Mouse (Mus musculus) cortical plate, adult 2 months (tissue): ENCODE results near the gene Sptbn4. TPM values are rescaled to one million over a fixed set of nuclear protein-coding genes. Genes with fewer than 3 reads are reported as not detected.

Source experiments
- H3K27ac ChIP-seq: fragments of 200-500 bp; 2 replicates; pipeline ENCODE4 v1.5.1; 2012; ENCODE audit warnings: low read length, control low read depth, inconsistent platforms; ENCODE audit not compliant: insufficient read depth
- H3K4me1 ChIP-seq: fragments of 200-500 bp; 2 replicates; pipeline ENCODE4 v1.6.1; 2011; ENCODE audit warnings: low read length; ENCODE audit not compliant: control insufficient read depth, insufficient read depth
- H3K4me3 ChIP-seq: fragments of 200-500 bp; 2 replicates; pipeline ENCODE4 v1.5.1; 2011; ENCODE audit warnings: mild to moderate bottlenecking, low read length, control low read depth; ENCODE audit not compliant: insufficient read depth
- CTCF ChIP-seq: fragments of 200-500 bp; IDR thresholded peaks from 2 replicates; pipeline ENCODE4 v1.5.1; 2011; ENCODE audit warnings: mild to moderate bottlenecking, control low read depth, low read length; ENCODE audit not compliant: insufficient read depth; ENCODE audit errors: extremely low read depth
- POLR2A ChIP-seq: fragments of 200-500 bp; IDR thresholded peaks from 2 replicates; pipeline ENCODE4 v1.6.1; 2011; ENCODE audit warnings: mild to moderate bottlenecking, low read length, control low read depth; ENCODE audit not compliant: insufficient read depth; ENCODE audit errors: extremely low read depth
- polyA plus RNA-seq: library from polyadenylated mRNA; depleted of rRNA; stranded (reverse); fragments of >200 nt; gene quantifications from 2 replicates; pipeline ENCODE4 v1.2.3, GENCODE M21; 2012; rRNA removed

Sptbn4 gene
- polyA plus RNA-seq, 1 experiment: 149 TPM

DNA sequence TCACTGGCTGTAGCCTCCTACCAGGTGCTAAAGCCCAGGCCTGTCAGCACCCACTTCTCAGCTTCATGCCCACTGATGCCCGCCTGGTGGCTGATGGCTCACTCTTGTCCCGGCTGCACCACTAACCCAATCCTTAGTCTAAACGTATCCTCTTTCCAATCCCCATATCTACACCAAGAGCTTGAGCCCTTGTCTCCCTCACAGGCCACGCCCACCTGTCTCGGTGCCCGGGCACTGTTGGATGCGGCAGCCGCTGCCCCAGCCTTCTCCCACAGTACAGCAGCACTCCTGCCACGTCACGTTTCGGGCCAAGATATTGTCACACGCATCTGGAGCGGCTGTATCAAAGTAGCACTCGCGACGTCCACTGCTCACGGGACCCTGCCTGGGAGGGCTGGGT lies 137.2 kb downstream of the Sptbn4 start:
- TF ChIP-seq POLR2A (no peak), CTCF (no peak)
- Histone ChIP-seq H3K4me3 (no peak overlapping the region), H3K4me1 (no peaks in the 10 kb centered on the region), H3K27ac (no peak overlapping the region)

- TF ChIP-seq CTCF: no peak
- no peak for TF ChIP-seq POLR2A
- Histone ChIP-seq H3K4me3 (no peak overlapping the region), H3K27ac (no peak overlapping the region), H3K4me1 (no peaks in the 10 kb centered on the region)
Observed at GRCm38 (mm10) chr7:27309832-27310231, 137.7 kb downstream of the Sptbn4 start.

- no peak for TF ChIP-seq POLR2A
- TF ChIP-seq CTCF: no peak
- Histone ChIP-seq H3K4me3 (no peak overlapping the region), H3K4me1 (no peaks in the 10 kb centered on the region), H3K27ac (no peak overlapping the region)
Observed at GRCm38 (mm10) chr7:27308821-27309549, 138.5 kb downstream of the Sptbn4 start.

DNA sequence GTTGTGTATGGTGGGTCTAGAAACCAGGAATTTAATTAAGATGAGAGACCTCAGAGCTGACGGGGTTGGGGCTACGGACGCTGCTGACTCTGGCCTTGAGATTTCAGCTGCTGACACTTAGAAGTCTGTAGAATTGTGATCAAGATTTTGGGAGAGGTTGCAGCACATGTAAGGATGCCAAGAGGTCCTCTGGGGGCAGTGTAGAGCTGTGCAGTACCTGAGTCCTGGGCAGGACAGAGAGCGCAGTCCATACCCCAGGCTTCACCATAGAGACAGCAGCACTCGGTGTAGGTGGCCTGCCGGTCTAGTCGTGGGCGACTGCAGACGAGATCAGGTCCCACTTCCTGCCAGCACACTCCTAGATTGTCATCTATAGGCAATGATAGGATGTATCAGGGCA lies 139.9 kb downstream of the Sptbn4 start:
- Histone ChIP-seq H3K4me3 (no peak overlapping the region), H3K4me1 (no peaks in the 10 kb centered on the region), H3K27ac (no peak overlapping the region)
- TF ChIP-seq CTCF (no peak), POLR2A (no peak)

Other genes starting within 250 kb of the Sptbn4 start
- 5.8 and 6.8 TPM in 2 replicates for gene Itpkc, start 219.0 kb downstream of the Sptbn4 start, polyA plus RNA-seq
- gene Coq8b, start 214.7 kb downstream of the Sptbn4 start, polyA plus RNA-seq: 30.6 and 31.8 TPM in 2 replicates
- gene Numbl, start 189.3 kb downstream of the Sptbn4 start, polyA plus RNA-seq: 108 TPM in 2 replicates
- gene Ltbp4, start 110.0 kb downstream of the Sptbn4 start, polyA plus RNA-seq: 54.5 and 62.3 TPM in 2 replicates
- gene Shkbp1, start 91.7 kb downstream of the Sptbn4 start, polyA plus RNA-seq: 64.2 and 73.8 TPM in 2 replicates
- 0.75 TPM in 1 of 2 replicates, not detected in the other for gene Gm20479, start 90.3 kb downstream of the Sptbn4 start, polyA plus RNA-seq
- 15.8 and 16.6 TPM in 2 replicates for gene Blvrb, start 292 bp upstream of the Sptbn4 start, polyA plus RNA-seq
- 3.3 and 3.8 TPM in 2 replicates for gene Sertad3, start 26.1 kb upstream of the Sptbn4 start, polyA plus RNA-seq
- 15.7 and 19.3 TPM in 2 replicates for gene Sertad1, start 39.2 kb upstream of the Sptbn4 start, polyA plus RNA-seq
- 0.29 and 0.47 TPM in 2 replicates for gene Prx, start 51.6 kb upstream of the Sptbn4 start, polyA plus RNA-seq
- gene Hipk4, start 75.6 kb upstream of the Sptbn4 start, polyA plus RNA-seq: 0.21 and 0.25 TPM in 2 replicates
- 1,185 and 1,204 TPM in 2 replicates for gene Pld3, start 105.5 kb upstream of the Sptbn4 start, polyA plus RNA-seq
- gene 2310022A10Rik, start 105.5 kb upstream of the Sptbn4 start, polyA plus RNA-seq: 32.7 and 33.8 TPM in 2 replicates
- gene Akt2, start 143.9 kb upstream of the Sptbn4 start, polyA plus RNA-seq: 144 and 161 TPM in 2 replicates
- gene Ttc9b, start 206.2 kb upstream of the Sptbn4 start, polyA plus RNA-seq: 188 and 192 TPM in 2 replicates
- 181 and 189 TPM in 2 replicates for gene Map3k10, start 226.9 kb upstream of the Sptbn4 start, polyA plus RNA-seq
- gene Zfp607b, start 241.7 kb upstream of the Sptbn4 start, polyA plus RNA-seq: 8.0 and 9.8 TPM in 2 replicates